Mouse (Mus musculus) spleen, adult 2 months (tissue): ENCODE measurements around the gene Cd46. TPM values are rescaled to one million over a fixed set of nuclear protein-coding genes. Genes with fewer than 3 reads are reported as not detected.

Experiments
- DNase-seq, 2 experiments: peaks; one replicate each; pipeline versions ENCODE4 v3.0.0 to v3.0.0-alpha.2; 2012 to 2021; ENCODE audit warnings: low spot score in 2 of 2, low read depth in 1 of 2
- H3K27ac ChIP-seq: fragments of 200-500 bp; 2 replicates; pipeline ENCODE4 v1.5.1; 2012; ENCODE audit warnings: low read length, inconsistent platforms; ENCODE audit not compliant: insufficient read depth
- H3K27me3 ChIP-seq: fragments of 200-500 bp; 2 replicates; pipeline ENCODE4 v1.6.1; 2012; ENCODE audit warnings: mild to moderate bottlenecking, moderate library complexity, low read length, inconsistent platforms; ENCODE audit not compliant: control insufficient read depth, insufficient read depth
- H3K36me3 ChIP-seq: fragments of 200-500 bp; 2 replicates; pipeline ENCODE4 v1.6.1; 2012; ENCODE audit warnings: mild to moderate bottlenecking, low read length, inconsistent platforms; ENCODE audit not compliant: control insufficient read depth, insufficient read depth
- H3K4me1 ChIP-seq: fragments of 200-500 bp; 2 replicates; pipeline ENCODE4 v1.6.1; 2011; ENCODE audit warnings: inconsistent platforms; ENCODE audit not compliant: control insufficient read depth, insufficient read depth, insufficient read length
- H3K4me3 ChIP-seq: fragments of 200-500 bp; 2 replicates; pipeline ENCODE4 v1.5.1; 2011; ENCODE audit warnings: mild to moderate bottlenecking, inconsistent platforms; ENCODE audit not compliant: insufficient read depth, insufficient read length; ENCODE audit errors: extremely low read depth
- CTCF ChIP-seq: fragments of 200-500 bp; IDR thresholded peaks from 2 replicates; pipeline ENCODE4 v1.5.1; 2011; ENCODE audit warnings: mild to moderate bottlenecking, inconsistent platforms; ENCODE audit not compliant: insufficient read depth, insufficient read length, insufficient replicate concordance; ENCODE audit errors: extremely low read depth
- POLR2A ChIP-seq: fragments of 200-500 bp; IDR thresholded peaks from 2 replicates; pipeline ENCODE4 v1.6.1; 2011; ENCODE audit warnings: low read depth, low read length, inconsistent platforms
- WGBS: fragments of 180-500 bp; shearing (Covaris S2); methylation state at CpG from one replicate; pipeline ENCODE4 v1.1.7; 2018; 5-methylcytosine and 5-hydroxymethylcytosine counted together
- polyA plus RNA-seq: library from polyadenylated mRNA; depleted of rRNA; stranded (reverse); fragments of >200 nt; gene quantifications from 2 replicates; pipeline ENCODE4 v1.2.3, GENCODE M21; 2012

Cd46 gene
- polyA plus RNA-seq, 1 experiment = 0.56 TPM

DNA sequence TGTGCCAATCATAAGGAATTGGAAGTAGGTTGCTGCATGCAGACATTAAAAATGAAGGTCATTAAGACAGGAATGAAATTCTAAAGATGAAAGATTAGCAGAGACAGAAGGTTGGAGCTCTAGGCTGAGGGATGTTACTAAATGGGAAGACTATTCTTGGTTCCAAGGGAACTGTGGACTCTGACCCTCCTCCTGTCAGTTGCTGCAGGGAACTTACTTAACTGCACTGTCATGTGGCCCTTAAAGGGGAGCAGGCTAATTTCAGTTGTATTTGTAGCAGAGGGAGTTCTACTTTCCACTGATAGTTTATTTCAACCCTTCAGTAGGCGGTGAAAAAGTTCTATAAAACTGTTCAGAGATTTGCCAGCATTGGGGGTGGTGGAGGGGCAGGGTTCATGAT, 54.1 kb downstream of the Cd46 start:
- DNase-seq = no peak
- Histone ChIP-seq H3K4me3 (no peak overlapping the region), H3K27me3 (no peaks in the 10 kb centered on the region), H3K36me3 (peaks cover 7% of the 10 kb centered on the region), H3K27ac (no peak overlapping the region), H3K4me1 (no peaks in the 10 kb centered on the region)
- TF ChIP-seq CTCF (no peak), POLR2A (no peak)
- 89% methylated on average over 1 of the region's 1 CpGs for WGBS

DNA sequence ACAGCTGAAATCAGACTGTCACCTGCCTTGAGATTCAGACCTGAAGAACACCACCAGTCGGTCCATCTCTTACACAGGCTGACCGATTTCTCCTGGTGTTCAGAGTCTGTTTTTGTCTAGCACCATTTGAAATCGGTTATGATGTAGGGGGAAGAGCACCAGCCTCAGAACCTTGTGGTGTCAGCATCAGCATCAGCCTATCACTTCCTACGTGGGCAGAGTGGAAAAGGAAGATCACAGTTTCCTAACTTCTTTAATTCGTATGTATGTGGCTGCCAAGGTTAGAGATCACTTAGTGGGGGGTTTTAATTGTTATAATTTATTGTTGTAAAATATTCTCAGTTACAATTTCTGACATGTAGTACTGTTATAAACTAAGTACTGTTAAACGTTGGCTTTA, 54.6 kb downstream of the Cd46 start:
- Histone ChIP-seq H3K4me1 (no peaks in the 10 kb centered on the region), H3K36me3 (peaks cover 7% of the 10 kb centered on the region), H3K4me3 (no peak overlapping the region), H3K27me3 (no peaks in the 10 kb centered on the region), H3K27ac (no peak overlapping the region)
- no peak for DNase-seq
- 86% methylated on average over 6 of the region's 6 CpGs for WGBS
- no peak for TF ChIP-seq CTCF
- no peak for TF ChIP-seq POLR2A

DNA sequence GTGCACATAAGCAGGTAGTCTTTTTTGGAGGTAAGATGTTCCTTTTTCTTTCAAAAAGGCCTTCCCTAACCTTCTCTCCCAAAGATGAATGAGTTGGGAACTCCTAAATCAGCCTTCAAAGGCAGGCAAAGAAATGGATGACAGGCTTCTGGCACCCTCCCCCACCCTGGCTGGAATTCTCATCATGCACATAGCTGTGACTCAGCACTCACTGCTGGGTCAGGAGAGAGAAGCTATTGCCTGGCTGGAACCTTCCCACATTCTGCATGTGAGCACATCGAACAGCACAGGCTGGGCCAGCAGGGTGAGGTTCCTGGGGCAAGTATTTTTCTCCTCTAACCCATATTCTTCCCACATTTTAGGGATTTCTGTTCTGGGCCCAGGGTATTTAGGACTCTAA, 58.1 kb downstream of the Cd46 start:
- no peak for DNase-seq
- H3K36me3 ChIP-seq = peaks cover 7% of the 10 kb centered on the region
- H3K4me3 ChIP-seq = no peak overlapping the region
- TF ChIP-seq POLR2A (no peak), CTCF (no peak)
- 81% methylated on average over 1 of the region's 1 CpGs for WGBS
- no peak overlapping the region for H3K27ac ChIP-seq
- no peaks in the 10 kb centered on the region for H3K4me1 ChIP-seq
- H3K27me3 ChIP-seq = no peaks in the 10 kb centered on the region

DNA sequence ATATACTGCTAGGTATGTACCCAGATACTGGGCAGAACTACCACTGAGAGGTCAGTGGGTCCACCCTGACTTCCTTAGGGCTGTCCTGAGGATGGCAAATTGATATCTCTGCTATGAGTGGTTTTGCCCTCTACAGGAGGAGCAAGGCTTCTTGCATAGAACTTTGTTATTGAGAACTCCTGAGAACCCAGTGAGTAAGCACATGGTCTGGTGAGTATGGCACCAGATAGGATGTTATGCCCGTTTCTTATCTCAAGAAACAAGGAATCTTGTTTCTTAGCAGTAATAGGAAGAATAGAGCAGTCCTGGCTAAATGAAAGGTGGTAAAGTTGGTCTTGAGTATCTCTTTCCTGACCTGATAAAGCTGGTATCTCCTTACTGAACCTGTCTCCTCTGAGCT, 59.3 kb downstream of the Cd46 start:
- Histone ChIP-seq H3K4me1 (no peaks in the 10 kb centered on the region), H3K27me3 (no peaks in the 10 kb centered on the region), H3K4me3 (no peak overlapping the region), H3K27ac (no peak overlapping the region), H3K36me3 (peaks cover 7% of the 10 kb centered on the region)
- no peak for TF ChIP-seq CTCF
- TF ChIP-seq POLR2A = no peak
- whole genome bisulfite sequencing = 88% methylated on average over 1 of the region's 1 CpGs
- DNase-seq = no peak

DNA sequence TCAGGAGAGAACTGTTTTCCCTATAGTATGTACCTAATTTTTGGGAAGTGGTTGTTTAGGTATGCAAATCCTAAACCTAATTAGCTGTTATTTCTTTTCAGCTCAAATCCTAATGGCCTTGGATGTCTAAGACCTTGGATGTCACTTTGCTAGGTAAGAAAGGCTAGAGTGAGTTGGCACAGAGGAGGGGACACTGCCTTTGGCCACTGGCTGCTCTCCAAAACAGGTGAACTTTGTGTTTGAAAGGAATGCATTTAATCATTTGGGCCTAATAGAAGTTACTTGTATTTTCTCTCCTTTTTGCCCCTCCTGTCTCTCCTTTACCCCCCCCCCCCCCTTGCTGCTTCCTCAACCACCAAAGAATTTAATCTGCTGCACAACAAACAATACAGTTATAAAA, 60.3 kb downstream of the Cd46 start:
- Histone ChIP-seq H3K4me3 (no peak overlapping the region), H3K27ac (no peak overlapping the region), H3K36me3 (peaks cover 7% of the 10 kb centered on the region), H3K27me3 (no peaks in the 10 kb centered on the region), H3K4me1 (no peaks in the 10 kb centered on the region)
- no peak for TF ChIP-seq CTCF
- no peak for TF ChIP-seq POLR2A
- no peak for DNase-seq

DNA sequence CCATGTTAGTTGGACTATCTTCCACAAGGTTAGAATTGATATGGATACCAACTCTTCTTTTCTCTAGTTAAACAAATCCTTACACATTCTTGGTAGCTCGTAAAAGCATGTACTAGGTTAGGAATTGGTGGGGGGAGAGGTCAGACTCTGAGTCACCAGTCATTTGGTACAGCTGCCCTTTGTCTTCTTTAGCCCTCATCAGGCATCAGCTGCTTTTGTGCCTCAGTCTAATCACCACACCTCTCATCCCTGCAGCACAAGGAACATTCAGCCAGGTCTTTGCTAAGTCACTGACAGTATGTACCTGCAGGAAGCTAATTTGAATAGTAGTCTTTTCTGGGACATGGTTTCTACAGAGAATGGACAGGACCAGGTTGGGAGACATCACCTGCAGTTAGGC, 64.5 kb downstream of the Cd46 start:
- no peak for DNase-seq
- no peaks in the 10 kb centered on the region for H3K4me1 ChIP-seq
- WGBS = 77% methylated on average over 1 of the region's 1 CpGs
- H3K27ac ChIP-seq = no peak overlapping the region
- H3K4me3 ChIP-seq = no peak overlapping the region
- TF ChIP-seq CTCF = no peak
- no peak for TF ChIP-seq POLR2A
- no peaks in the 10 kb centered on the region for H3K27me3 ChIP-seq
- H3K36me3 ChIP-seq = peaks cover 7% of the 10 kb centered on the region

DNA sequence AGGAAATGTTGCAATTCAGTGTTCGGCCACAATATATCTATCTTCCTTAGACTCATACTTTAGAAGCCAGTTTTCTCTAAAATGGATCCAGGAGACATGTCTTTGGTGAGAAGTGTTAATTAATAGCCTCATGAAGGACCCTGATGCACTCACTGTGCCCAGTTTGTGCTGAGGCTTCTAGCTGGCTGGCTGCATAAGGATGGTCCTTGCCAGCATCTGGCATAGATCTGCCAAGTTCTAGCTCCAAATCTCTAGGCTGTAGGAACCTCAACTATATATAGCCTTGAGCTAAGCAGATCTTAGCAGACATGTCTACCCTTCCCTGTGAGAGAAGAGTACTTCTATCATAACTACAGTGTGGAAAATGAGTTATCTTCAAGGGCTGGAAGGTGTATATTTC, 68.2 kb downstream of the Cd46 start:
- H3K4me3 ChIP-seq = no peak overlapping the region
- peaks cover 7% of the 10 kb centered on the region for H3K36me3 ChIP-seq
- no peak for TF ChIP-seq POLR2A
- no peak for TF ChIP-seq CTCF
- H3K4me1 ChIP-seq = no peaks in the 10 kb centered on the region
- H3K27me3 ChIP-seq = no peaks in the 10 kb centered on the region
- 84% methylated on average over 1 of the region's 1 CpGs for WGBS
- no peak overlapping the region for H3K27ac ChIP-seq
- DNase-seq = no peak

DNA sequence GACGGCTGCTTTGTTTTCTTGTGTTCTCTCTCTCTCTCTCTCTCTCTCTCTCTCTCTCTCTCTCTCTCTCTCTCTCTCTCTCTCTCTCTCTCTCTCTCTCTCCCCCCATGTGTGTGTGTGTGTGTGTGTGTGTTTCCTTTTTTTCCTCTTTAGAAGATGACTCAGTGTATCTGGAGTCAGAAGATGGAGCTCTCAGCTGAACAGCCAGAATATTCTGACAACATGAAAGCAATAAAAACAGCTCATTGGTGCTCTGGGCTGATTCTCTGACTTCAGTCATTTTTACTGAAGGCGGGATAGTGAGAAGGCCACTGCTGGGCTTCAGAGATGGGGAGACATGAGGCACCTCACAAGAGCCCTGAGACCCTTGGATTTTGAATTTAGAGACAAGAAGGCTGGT, 70.2 kb downstream of the Cd46 start:
- Histone ChIP-seq H3K36me3 (peaks cover 7% of the 10 kb centered on the region), H3K4me3 (no peak overlapping the region), H3K27me3 (no peaks in the 10 kb centered on the region), H3K27ac (no peak overlapping the region), H3K4me1 (no peaks in the 10 kb centered on the region; the same call in 1 of the 2 replicates)
- TF ChIP-seq POLR2A (no peak), CTCF (no peak)
- no peak for DNase-seq
- 93% methylated on average over 2 of the region's 2 CpGs for WGBS
